11 mouse cellular contexts compared by ENCODE assay signal in genomic region chr2:181917861-181918260, GRCm38 (mm10). TPM values are rescaled to one million over a fixed set of nuclear protein-coding genes. Genes with fewer than 3 reads are reported as not detected.
A peak's percentile ranks its signal among the peaks of the same experiment; 100 is the strongest.
DNase-seq lines count a peak whose midpoint lies in the region; ATAC-seq and TF ChIP-seq lines count a peak whose summit lies in the region.
"Had no signal": no experiment of that assay in that cellular context is flagged by ENCODE, and none has a peak within 500 bp of the region (broad histone marks: within the 10 kb centered on the region; RNA-seq: fewer than 3 reads in every experiment).

No protein-coding gene starts in this region.

- no peaks in the 10 kb centered on the region for H3K4me1 ChIP-seq in hindbrain, embryonic 10.5 days (replicated peaks)
- H3K4me1 ChIP-seq in hindbrain, embryonic 16.5 days (ENCODE audit: control insufficient read depth, insufficient read depth, low read depth, low read length): no peaks in the 10 kb centered on the region
- H3K4me1 ChIP-seq in limb, embryonic 14.5 days (ENCODE audit: control insufficient read depth, insufficient read depth, low read length): no peaks in the 10 kb centered on the region
- H3K4me1 ChIP-seq: lung, embryonic 15.5 days had no signal

- no peak for TF ChIP-seq POLR2A in limb, embryonic 14.5 days (IDR thresholded peaks at IDR 0.05; ENCODE audit: borderline replicate concordance, extremely low read depth, insufficient read depth, insufficient read length)

- no peak overlapping the region for H3K4me3 ChIP-seq in hindbrain, embryonic 10.5 days
- H3K4me3 ChIP-seq in hindbrain, embryonic 16.5 days (ENCODE audit: low read length): no peak overlapping the region
- no peak overlapping the region for H3K4me3 ChIP-seq in limb, embryonic 14.5 days (replicated peaks; ENCODE audit: low read length)
- H3K4me3 ChIP-seq: lung, embryonic 15.5 days had no signal

- peaks cover 3% of the 10 kb centered on the region; the same call in 1 of the 2 replicates for H3K9me3 ChIP-seq in hindbrain, embryonic 10.5 days
- no peaks in the 10 kb centered on the region for H3K9me3 ChIP-seq in hindbrain, embryonic 16.5 days (ENCODE audit: control insufficient read depth, low read length)
- H3K9me3 ChIP-seq in limb, embryonic 14.5 days (ENCODE audit: control insufficient read depth, low read length): no peaks in the 10 kb centered on the region
- H3K9me3 ChIP-seq: lung, embryonic 15.5 days had no signal

- H3K27ac ChIP-seq in hindbrain, embryonic 10.5 days: no peak overlapping the region
- no peak overlapping the region for H3K27ac ChIP-seq in hindbrain, embryonic 16.5 days (ENCODE audit: low read depth, low read length)
- no peak overlapping the region for H3K27ac ChIP-seq in limb, embryonic 14.5 days (replicated peaks; ENCODE audit: low read depth, low read length)
- H3K27ac ChIP-seq: lung, embryonic 15.5 days had no signal

- H3K4me2 ChIP-seq in hindbrain, embryonic 16.5 days (ENCODE audit: low read length): no peak overlapping the region
- H3K4me2 ChIP-seq in limb, embryonic 14.5 days (replicated peaks; ENCODE audit: low read depth, low read length, severe bottlenecking): no peak overlapping the region
- H3K4me2 ChIP-seq: lung, embryonic 15.5 days had no signal

- no peaks in the 10 kb centered on the region for H3K27me3 ChIP-seq in hindbrain, embryonic 10.5 days (ENCODE audit: insufficient read depth, poor library complexity, severe bottlenecking)
- H3K27me3 ChIP-seq in hindbrain, embryonic 16.5 days (replicated peaks; ENCODE audit: control insufficient read depth, insufficient read depth, low read length): no peaks in the 10 kb centered on the region
- H3K27me3 ChIP-seq in limb, embryonic 14.5 days (ENCODE audit: control insufficient read depth, insufficient read depth, low read length): no peaks in the 10 kb centered on the region
- H3K27me3 ChIP-seq: lung, embryonic 15.5 days had no signal

- no peak overlapping the region for H3K9ac ChIP-seq in hindbrain, embryonic 16.5 days (ENCODE audit: low read depth, low read length)
- H3K9ac ChIP-seq in limb, embryonic 14.5 days (ENCODE audit: low read depth, low read length, severe bottlenecking): no peak overlapping the region
- H3K9ac ChIP-seq: lung, embryonic 15.5 days had no signal

- ATAC-seq in hindbrain, embryonic 16.5 days: no peak
- ATAC-seq in limb, embryonic 14.5 days (ENCODE audit: low FRiP score, low read depth): no peak

- 51% methylated on average over 3 of the region's 3 CpGs for WGBS in hindbrain, embryonic 10.5 days
- 60% methylated on average over 3 of the region's 3 CpGs for WGBS in hindbrain, embryonic 16.5 days
- 51% methylated on average over 3 of the region's 3 CpGs for WGBS in limb, embryonic 14.5 days

- H3K36me3 ChIP-seq in hindbrain, embryonic 10.5 days: no peaks in the 10 kb centered on the region
- no peaks in the 10 kb centered on the region for H3K36me3 ChIP-seq in hindbrain, embryonic 16.5 days (ENCODE audit: control insufficient read depth, insufficient read depth, low read length)
- H3K36me3 ChIP-seq in limb, embryonic 14.5 days (ENCODE audit: control insufficient read depth, insufficient read depth, low read length): no peaks in the 10 kb centered on the region
- H3K36me3 ChIP-seq: lung, embryonic 15.5 days had no signal

- peak; percentile 52 for DNase-seq in hindbrain, embryonic 10.5 days (ENCODE audit: low spot score)
- peak; percentile 91 for DNase-seq in ES-CJ7 (ENCODE audit: low read depth, low spot score)
- DNase-seq in c-Kit-positive CD71-positive TER-119-positive erythroid progenitor cells, embryonic 14.5 days (ENCODE audit: low spot score): peak; percentile 65
- DNase-seq in limb, embryonic 14.5 days (ENCODE audit: low spot score): peak; percentile 39
- DNase-seq in cerebellum, postnatal 25 days: no peak
- DNase-seq in B cell, adult 2 months: no peak
- no peak for DNase-seq in gastrocnemius, postnatal 25 days
- DNase-seq: cerebellum, adult 8-10 months; kidney, adult 9 months had no signal

RNA-seq across cellular contexts. Expression of gene Polr3k, which starts 53.7 kb away (rescaled TPM):
- polyA plus RNA-seq in hindbrain, embryonic 10.5 days (2016; fragmentation: Nextera tagmentation; extraction: Ambion mirVana): 99.1 and 102 TPM in 2 replicates
- polyA plus RNA-seq in hindbrain, embryonic 16.5 days (2015; fragmentation: Nextera tagmentation; extraction: Ambion mirVana): 69.8 and 79.0 TPM in 2 replicates
- polyA plus RNA-seq in limb, embryonic 14.5 days (2012; rRNA removed): 24.5 and 27.1 TPM in 2 replicates
- 66.4 and 67.2 TPM in 2 replicates for polyA plus RNA-seq in limb, embryonic 14.5 days (2014; fragmentation: Nextera tagmentation; extraction: Ambion mirVana)
- total RNA-seq in gastrocnemius, postnatal 25 days (2021): 1 to 10 TPM; 8.7 to 9.8 TPM

Comparison
In these comparisons a context has a peak if more than half of its experiments do, and no peak if none do; other contexts are left out.
1. DNase-seq: peak in hindbrain, embryonic 10.5 days (single experiment), ES-CJ7 (single experiment), c-Kit-positive CD71-positive TER-119-positive erythroid progenitor cells, embryonic 14.5 days (single experiment) and limb, embryonic 14.5 days (single experiment); none in cerebellum, postnatal 25 days (0 of 2), B cell, adult 2 months (0 of 2) and gastrocnemius, postnatal 25 days (single experiment).